Mouse (Mus musculus) liver, embryonic 13.5 days (tissue): ENCODE measurements around the gene Klhl7. TPM values are rescaled to one million over a fixed set of nuclear protein-coding genes. Genes with fewer than 3 reads are reported as not detected.
A peak's percentile ranks its signal among the peaks of the same experiment; 100 is the strongest.

ENCODE experiments used
- ATAC-seq: fragments of 200-750 bp; cut with Nextera tagmentation; 2 replicates; pipeline ENCODE4 v1.8.0; 2017; ENCODE audit warnings: low read depth, mild to moderate bottlenecking, moderate number of reproducible peaks, moderate library complexity
- DNase-seq: peaks from one replicate; pipeline ENCODE4 v3.0.0; 2022
- H3K27ac ChIP-seq: fragments of 300-500 bp; sonication (generic); 2 replicates; pipeline ENCODE4 v1.5.1; 2015; ENCODE audit warnings: moderate library complexity, mild to moderate bottlenecking, inconsistent platforms
- H3K27me3 ChIP-seq: fragments of 300-500 bp; sonication (generic); 2 replicates; pipeline ENCODE4 v1.6.1; 2015; ENCODE audit warnings: mild to moderate bottlenecking, inconsistent platforms
- H3K36me3 ChIP-seq: fragments of 300-500 bp; sonication (generic); 2 replicates; pipeline ENCODE4 v1.6.1; 2015; ENCODE audit warnings: mild to moderate bottlenecking, inconsistent platforms
- H3K4me1 ChIP-seq: fragments of 300-500 bp; sonication (generic); replicated peaks from 2 replicates; pipeline ENCODE4 v1.6.1; 2015; ENCODE audit warnings: inconsistent platforms
- H3K4me2 ChIP-seq: fragments of 300-500 bp; sonication (generic); 2 replicates; pipeline ENCODE4 v1.6.1; 2015; ENCODE audit warnings: inconsistent platforms, mild to moderate bottlenecking, moderate library complexity
- H3K4me3 ChIP-seq: fragments of 300-500 bp; sonication (generic); replicated peaks from 2 replicates; pipeline ENCODE4 v1.5.1; 2015; ENCODE audit warnings: mild to moderate bottlenecking, inconsistent platforms
- H3K9ac ChIP-seq: fragments of 300-500 bp; sonication (generic); 2 replicates; pipeline ENCODE4 v1.6.1; 2015; ENCODE audit warnings: mild to moderate bottlenecking, inconsistent platforms
- H3K9me3 ChIP-seq: fragments of 300-500 bp; sonication (generic); replicated peaks from 2 replicates; pipeline ENCODE4 v1.6.1; 2016; ENCODE audit warnings: inconsistent platforms
- WGBS: fragments of 180-500 bp; shearing (Covaris S2); methylation state at CpG from one replicate; pipeline ENCODE4 v1.1.7; 2015; ENCODE audit not compliant: insufficient replicate concordance; 5-methylcytosine and 5-hydroxymethylcytosine counted together
- polyA plus RNA-seq: library from polyadenylated mRNA; unstranded; fragments of >200 nt; fragmentation: Nextera tagmentation; extraction: Ambion mirVana; gene quantifications from 2 replicates; pipeline ENCODE4 v1.2.1, GENCODE M21; 2015

Gene Klhl7
- polyA plus RNA-seq, result 20.1 and 26.3 TPM in 2 replicates

DNA sequence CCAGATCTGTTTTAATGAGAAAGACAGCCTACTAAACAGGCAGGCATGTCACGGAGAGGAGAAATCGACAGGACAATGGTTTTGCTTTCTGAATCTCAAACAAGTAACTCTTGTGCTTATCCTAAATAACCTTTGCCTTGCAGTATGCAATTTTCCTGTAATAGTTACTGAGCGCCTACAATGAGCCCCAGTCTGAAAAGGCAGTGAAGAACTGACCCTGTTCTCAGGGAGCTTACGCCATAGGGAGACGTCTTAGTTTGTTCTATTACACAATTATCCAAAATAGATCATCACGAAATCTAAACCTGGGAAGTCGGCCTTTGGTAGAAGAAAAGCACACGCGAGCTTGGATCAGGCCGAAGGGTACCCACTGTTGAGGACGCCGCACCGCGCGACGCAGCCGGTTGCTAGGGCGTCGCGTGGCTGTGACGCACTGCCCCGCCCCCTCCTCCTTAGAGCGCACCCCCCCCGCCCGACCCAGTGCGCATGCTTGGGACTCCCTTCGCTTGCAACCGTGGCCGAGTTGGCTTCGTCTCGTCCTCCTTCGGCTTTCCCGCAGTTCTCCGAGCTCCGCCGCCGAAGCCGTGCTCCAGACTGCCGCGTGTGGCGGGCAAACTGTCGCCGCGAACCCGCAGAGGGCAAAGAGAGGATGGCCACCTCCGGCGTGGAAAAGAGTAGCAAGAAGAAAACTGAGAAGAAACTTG, at the start of gene Klhl7:
Gene Klhl7, plus strand, starts transcription at position 500 of the 704 bp plus-strand sequence.
- Histone ChIP-seq H3K27ac (peak within 1 kb of the TSS; percentile 99), H3K36me3 (peaks cover 8% of the 10 kb centered on the region; the same call in 1 of the 2 replicates), H3K9ac (peak within 1 kb of the TSS; percentile 93), H3K4me1 (peaks cover 30% of the 10 kb centered on the region), H3K4me3 (peak within 1 kb of the TSS; percentile 82), H3K27me3 (no peaks in the 10 kb centered on the region), H3K9me3 (no peaks in the 10 kb centered on the region), H3K4me2 (peak within 1 kb of the TSS; percentile 83)
- peak; percentile 87 for ATAC-seq
- DNase-seq, result peak; percentile 67
- WGBS, result 2% methylated on average over 47 of the region's 47 CpGs

- H3K27ac ChIP-seq, result no peak overlapping the region
- DNase-seq, result no peak
- H3K36me3 ChIP-seq, result no peaks in the 10 kb centered on the region
- no peaks in the 10 kb centered on the region; the same call in 1 of the 2 replicates for H3K27me3 ChIP-seq
- no peak overlapping the region for H3K9ac ChIP-seq
- H3K9me3 ChIP-seq, result no peaks in the 10 kb centered on the region
- no peak overlapping the region for H3K4me2 ChIP-seq
- no peak for ATAC-seq
- no peaks in the 10 kb centered on the region for H3K4me1 ChIP-seq
- H3K4me3 ChIP-seq, result no peak overlapping the region
- WGBS, result 54% methylated on average over 16 of the region's 16 CpGs
These were observed 48.4 kb upstream of the Klhl7 start for GRCm38 (mm10) chr5:24051755-24052675.

GRCm38 (mm10) chr5:24053245-24054190, 46.9 kb upstream of the Klhl7 start:
- no peaks in the 10 kb centered on the region for H3K4me1 ChIP-seq
- H3K27ac ChIP-seq, result no peak overlapping the region
- H3K9ac ChIP-seq, result no peak overlapping the region
- H3K9me3 ChIP-seq, result no peaks in the 10 kb centered on the region
- H3K4me3 ChIP-seq, result no peak overlapping the region
- no peak for ATAC-seq
- no peak for DNase-seq
- 60% methylated on average over 9 of the region's 9 CpGs for WGBS
- H3K4me2 ChIP-seq, result no peak overlapping the region
- no peaks in the 10 kb centered on the region; the same call in 1 of the 2 replicates for H3K27me3 ChIP-seq
- no peaks in the 10 kb centered on the region for H3K36me3 ChIP-seq

DNA sequence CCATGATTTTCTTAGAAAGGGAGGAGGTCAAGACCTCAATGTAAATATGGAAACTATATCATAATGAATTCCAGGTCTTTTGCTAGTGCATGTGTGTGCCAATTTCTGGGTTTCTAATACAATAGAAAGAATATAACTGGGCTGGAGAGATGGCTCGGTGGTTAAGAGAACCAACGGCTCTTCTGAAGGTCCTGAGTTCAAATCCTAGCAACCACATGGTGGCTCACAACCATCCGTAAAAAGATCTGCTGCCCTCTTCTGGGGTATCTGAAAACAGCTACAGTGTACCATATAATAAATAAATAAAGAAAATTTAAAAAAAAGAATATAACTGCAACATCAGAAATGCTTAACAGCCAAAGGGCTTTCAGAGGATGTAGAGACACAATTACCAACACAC, 46.0 kb upstream of the Klhl7 start:
- DNase-seq, result no peak
- H3K27me3 ChIP-seq, result no peaks in the 10 kb centered on the region; the same call in 1 of the 2 replicates
- no peak for ATAC-seq
- no peaks in the 10 kb centered on the region for H3K4me1 ChIP-seq
- H3K27ac ChIP-seq, result no peak overlapping the region
- no peaks in the 10 kb centered on the region for H3K36me3 ChIP-seq
- no peaks in the 10 kb centered on the region for H3K9me3 ChIP-seq
- no peak overlapping the region for H3K9ac ChIP-seq
- H3K4me3 ChIP-seq, result no peak overlapping the region
- H3K4me2 ChIP-seq, result no peak overlapping the region
- 64% methylated on average over 3 of the region's 3 CpGs for WGBS

GRCm38 (mm10) chr5:24056865-24057264, 43.5 kb upstream of the Klhl7 start:
- ATAC-seq (no peak), DNase-seq (no peak)
- H3K9me3 ChIP-seq, result no peaks in the 10 kb centered on the region
- H3K27ac ChIP-seq, result no peak overlapping the region
- no peak overlapping the region for H3K4me2 ChIP-seq
- no peaks in the 10 kb centered on the region for H3K36me3 ChIP-seq
- WGBS, result 73% methylated on average over 2 of the region's 2 CpGs
- no peak overlapping the region for H3K9ac ChIP-seq
- no peak overlapping the region for H3K4me3 ChIP-seq
- H3K4me1 ChIP-seq, result no peaks in the 10 kb centered on the region
- H3K27me3 ChIP-seq, result no peaks in the 10 kb centered on the region

GRCm38 (mm10) chr5:24057592-24057991, 42.8 kb upstream of the Klhl7 start:
- DNase-seq, result no peak
- 56% methylated on average over 3 of the region's 3 CpGs for WGBS
- no peaks in the 10 kb centered on the region for H3K27me3 ChIP-seq
- H3K4me3 ChIP-seq, result no peak overlapping the region
- H3K9ac ChIP-seq, result no peak overlapping the region
- no peak overlapping the region for H3K27ac ChIP-seq
- H3K4me2 ChIP-seq, result no peak overlapping the region
- no peaks in the 10 kb centered on the region for H3K4me1 ChIP-seq
- no peaks in the 10 kb centered on the region for H3K36me3 ChIP-seq
- no peak for ATAC-seq
- no peaks in the 10 kb centered on the region for H3K9me3 ChIP-seq

GRCm38 (mm10) chr5:24060949-24061348, 39.5 kb upstream of the Klhl7 start:
- H3K4me2 ChIP-seq, result no peak overlapping the region
- ATAC-seq (no peak), DNase-seq (no peak)
- H3K27me3 ChIP-seq, result no peaks in the 10 kb centered on the region
- WGBS, result 59% methylated on average over 3 of the region's 3 CpGs
- no peaks in the 10 kb centered on the region for H3K9me3 ChIP-seq
- H3K36me3 ChIP-seq, result no peaks in the 10 kb centered on the region
- no peak overlapping the region for H3K27ac ChIP-seq
- no peak overlapping the region for H3K4me3 ChIP-seq
- no peak overlapping the region for H3K9ac ChIP-seq
- no peaks in the 10 kb centered on the region for H3K4me1 ChIP-seq

DNA sequence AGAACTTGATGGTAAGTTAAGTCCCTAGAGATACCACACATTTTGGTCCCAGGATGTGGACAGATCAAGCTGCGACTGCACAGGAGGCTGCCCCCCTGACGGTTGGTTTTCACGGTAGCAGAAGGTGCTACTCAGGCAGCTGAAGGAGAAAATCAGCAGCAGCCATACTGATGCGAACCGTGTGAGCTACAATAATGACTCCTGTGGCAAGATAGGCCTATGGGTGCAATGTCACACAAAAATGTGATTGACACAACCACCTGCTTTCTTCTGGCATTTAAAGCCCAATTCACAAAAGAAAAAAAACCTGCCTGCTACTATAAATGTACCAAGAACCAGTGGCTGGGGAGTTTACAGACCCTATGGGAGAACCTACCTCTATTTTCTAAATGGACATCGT, 37.4 kb upstream of the Klhl7 start:
- no peaks in the 10 kb centered on the region for H3K36me3 ChIP-seq
- ATAC-seq, result no peak

DNA sequence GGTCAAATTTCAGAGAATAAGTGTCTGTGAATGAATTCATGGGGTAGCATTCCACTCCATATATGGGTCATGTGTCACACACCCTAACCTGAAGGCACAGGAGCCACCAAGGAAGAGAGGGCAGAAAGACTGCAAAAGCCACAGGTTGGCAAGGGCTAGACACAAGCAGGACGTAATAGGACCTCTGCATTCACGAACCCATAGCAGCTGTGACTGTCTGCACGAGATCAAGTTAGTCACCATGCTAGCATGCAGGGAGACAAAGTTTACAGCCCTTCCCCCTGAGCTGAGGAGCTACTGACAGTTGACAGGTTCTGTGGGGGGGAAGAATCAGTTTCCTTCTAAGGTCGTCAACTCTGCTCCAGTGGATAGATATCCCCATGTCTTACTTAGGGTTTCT, 36.9 kb upstream of the Klhl7 start:
- Histone ChIP-seq H3K27ac (no peak overlapping the region), H3K36me3 (no peaks in the 10 kb centered on the region), H3K9ac (no peak overlapping the region), H3K9me3 (no peaks in the 10 kb centered on the region), H3K27me3 (no peaks in the 10 kb centered on the region), H3K4me1 (no peaks in the 10 kb centered on the region), H3K4me3 (no peak overlapping the region), H3K4me2 (no peak overlapping the region)
- ATAC-seq (no peak), DNase-seq (no peak)
- WGBS, result 47% methylated on average over 4 of the region's 4 CpGs

More for the DNA sequence above, 37.4 kb upstream of the Klhl7 start:
- WGBS, result 71% methylated on average over 6 of the region's 6 CpGs
- H3K4me3 ChIP-seq, result no peak overlapping the region
- H3K9ac ChIP-seq, result no peak overlapping the region
- H3K9me3 ChIP-seq, result no peaks in the 10 kb centered on the region
- H3K27me3 ChIP-seq, result no peaks in the 10 kb centered on the region
- H3K4me2 ChIP-seq, result no peak overlapping the region
- no peaks in the 10 kb centered on the region for H3K4me1 ChIP-seq
- H3K27ac ChIP-seq, result no peak overlapping the region
- DNase-seq, result no peak

GRCm38 (mm10) chr5:24068955-24069354, 31.4 kb upstream of the Klhl7 start:
- Histone ChIP-seq H3K4me1 (0 out of 2 replicates have a peak, but pooled peaks cover 3% of the 10 kb centered on the region), H3K4me2 (no peak overlapping the region), H3K9me3 (no peaks in the 10 kb centered on the region), H3K27ac (no peak overlapping the region), H3K4me3 (no peak overlapping the region), H3K27me3 (no peaks in the 10 kb centered on the region), H3K36me3 (no peaks in the 10 kb centered on the region), H3K9ac (no peak overlapping the region)
- peak; percentile 64; the same call in 1 of the 2 replicates for ATAC-seq
- DNase-seq, result no peak
- WGBS, result 52% methylated on average over 6 of the region's 6 CpGs
